Mouse (Mus musculus): ENCODE results near the gene Calm4. TPM values are rescaled to one million over a fixed set of nuclear protein-coding genes. Genes with fewer than 3 reads are reported as not detected.

Calm4 gene
- polyA plus RNA-seq (2015; fragmentation: Nextera tagmentation; extraction: Ambion mirVana): not detected in 2 replicates

GRCm38 (mm10) chr13:3837312-3837807, at the start of gene Calm4:
Gene Calm4, plus strand, starts transcription at chr13:3837757.

GRCm38 (mm10) chr13:3804186-3804585, 33.4 kb upstream of the Calm4 start, which contains the start of gene Calml3:
Gene Calml3, minus strand, starts transcription at chr13:3804316.

GRCm38 (mm10) chr13:3853648-3854333, 16.2 kb downstream of the Calm4 start, which contains the start of gene Calm5:
Gene Calm5, plus strand, starts transcription at chr13:3854173.

Other genes with a start within 250 kb of the Calm4 start
- gene Fam208b, start 226.6 kb upstream of the Calm4 start, polyA plus RNA-seq (2015; fragmentation: Nextera tagmentation; extraction: Ambion mirVana): 3.7 and 5.2 TPM in 2 replicates
- gene Asb13, start 203.7 kb upstream of the Calm4 start, polyA plus RNA-seq (2015; fragmentation: Nextera tagmentation; extraction: Ambion mirVana): 6.8 and 8.4 TPM in 2 replicates
- 0.22 TPM in 1 of 2 replicates, not detected in the other for gene Calml3, start 33.4 kb upstream of the Calm4 start, polyA plus RNA-seq (2015; fragmentation: Nextera tagmentation; extraction: Ambion mirVana)
- gene Calm5, start 16.4 kb downstream of the Calm4 start, polyA plus RNA-seq (2015; fragmentation: Nextera tagmentation; extraction: Ambion mirVana): not detected in 2 replicates
- gene Net1, start 80.5 kb downstream of the Calm4 start, polyA plus RNA-seq (2015; fragmentation: Nextera tagmentation; extraction: Ambion mirVana): 42.9 and 52.7 TPM in 2 replicates
- not detected in 2 replicates for gene Tubal3, start 80.5 kb downstream of the Calm4 start, polyA plus RNA-seq (2015; fragmentation: Nextera tagmentation; extraction: Ambion mirVana)
- not detected in 2 replicates for gene Ucn3, start 107.6 kb downstream of the Calm4 start, polyA plus RNA-seq (2015; fragmentation: Nextera tagmentation; extraction: Ambion mirVana)
- gene Akr1c14, start 211.3 kb downstream of the Calm4 start, polyA plus RNA-seq (2015; fragmentation: Nextera tagmentation; extraction: Ambion mirVana): 2.1 and 2.7 TPM in 2 replicates

All from urinary bladder, postnatal 0 days (tissue).